In genomic region chr9:27110681-27111080, GRCm38 (mm10) we compare ENCODE assay signal across 10 mouse cellular contexts. TPM values are rescaled to one million over a fixed set of nuclear protein-coding genes. Genes with fewer than 3 reads are reported as not detected.
DNase-seq lines count a peak whose midpoint lies in the region; ATAC-seq and TF ChIP-seq lines count a peak whose summit lies in the region.
"Had no signal": no experiment of that assay in that cellular context is flagged by ENCODE, and none has a peak within 500 bp of the region (broad histone marks: within the 10 kb centered on the region; RNA-seq: fewer than 3 reads in every experiment).

No protein-coding gene starts in this region.

- H3K9me3 ChIP-seq in forebrain, embryonic 15.5 days: no peaks in the 10 kb centered on the region
- no peaks in the 10 kb centered on the region for H3K9me3 ChIP-seq in forebrain, postnatal 0 days (ENCODE audit: low read length)
- H3K9me3 ChIP-seq in lung, embryonic 16.5 days (ENCODE audit: control insufficient read depth, low read length): no peaks in the 10 kb centered on the region
- no peaks in the 10 kb centered on the region for H3K9me3 ChIP-seq in heart, postnatal 0 days (replicated peaks; ENCODE audit: control insufficient read depth, low read length)
- H3K9me3 ChIP-seq in stomach, embryonic 14.5 days (ENCODE audit: control insufficient read depth, low read depth, low read length): no peaks in the 10 kb centered on the region
- no peaks in the 10 kb centered on the region for H3K9me3 ChIP-seq in liver, embryonic 11.5 days (ENCODE audit: control insufficient read depth, low read length)
- no peaks in the 10 kb centered on the region for H3K9me3 ChIP-seq in midbrain, postnatal 0 days (ENCODE audit: low read length)
- H3K9me3 ChIP-seq: midbrain, embryonic 10.5 days had no signal

- H3K27ac ChIP-seq in forebrain, embryonic 15.5 days (replicated peaks): peak overlapping the region; percentile 50; the same call in 1 of the 2 replicates
- no peak overlapping the region for H3K27ac ChIP-seq in forebrain, postnatal 0 days (ENCODE audit: low read depth, low read length)
- peak overlapping the region; percentile 62 for H3K27ac ChIP-seq in lung, embryonic 16.5 days (ENCODE audit: low read length)
- H3K27ac ChIP-seq in heart, postnatal 0 days (ENCODE audit: low read depth): peak overlapping the region; percentile 87
- H3K27ac ChIP-seq in stomach, embryonic 14.5 days (ENCODE audit: low read length): 0 out of 2 replicates have a peak overlapping the region, but pooled peaks have one; percentile 11
- H3K27ac ChIP-seq in liver, embryonic 11.5 days (ENCODE audit: low read depth, low read length): no peak overlapping the region
- H3K27ac ChIP-seq in midbrain, postnatal 0 days (ENCODE audit: low read depth, low read length): no peak overlapping the region
- H3K27ac ChIP-seq: midbrain, embryonic 10.5 days had no signal

- TF ChIP-seq CTCF in forebrain, postnatal 0 days (IDR thresholded peaks at IDR 0.05; ENCODE audit: low read depth): no peak
- no peak for TF ChIP-seq CTCF in heart, postnatal 0 days (IDR thresholded peaks at IDR 0.05; ENCODE audit: low read depth)
- TF ChIP-seq CTCF in midbrain, postnatal 0 days (IDR thresholded peaks at IDR 0.05): no peak

- DNase-seq in forebrain, postnatal 0 days: no peak
- DNase-seq in lung, postnatal 4 days: no peak
- peak; percentile 81 for DNase-seq in heart, postnatal 0 days (ENCODE audit: low spot score)
- DNase-seq in liver, embryonic 11.5 days (ENCODE audit: low spot score): no peak
- DNase-seq in midbrain, postnatal 0 days (ENCODE audit: low spot score): no peak
- DNase-seq: kidney, adult 11 months had no signal

- no peak for TF ChIP-seq EP300 in heart, postnatal 0 days (IDR thresholded peaks at IDR 0.05; ENCODE audit: low read depth)

- no peaks in the 10 kb centered on the region for H3K36me3 ChIP-seq in forebrain, embryonic 15.5 days
- no peaks in the 10 kb centered on the region for H3K36me3 ChIP-seq in forebrain, postnatal 0 days (ENCODE audit: insufficient read depth)
- H3K36me3 ChIP-seq in lung, embryonic 16.5 days (ENCODE audit: control insufficient read depth, insufficient read depth, low read length): no peaks in the 10 kb centered on the region
- no peaks in the 10 kb centered on the region for H3K36me3 ChIP-seq in heart, postnatal 0 days (replicated peaks; ENCODE audit: control insufficient read depth, insufficient read depth, low read length)
- no peaks in the 10 kb centered on the region for H3K36me3 ChIP-seq in stomach, embryonic 14.5 days (ENCODE audit: control insufficient read depth, insufficient read depth, low read length)
- H3K36me3 ChIP-seq in liver, embryonic 11.5 days (ENCODE audit: control insufficient read depth, insufficient read depth, low read length): no peaks in the 10 kb centered on the region
- H3K36me3 ChIP-seq in midbrain, postnatal 0 days (ENCODE audit: insufficient read depth, low read length): no peaks in the 10 kb centered on the region

- H3K4me3 ChIP-seq in forebrain, embryonic 15.5 days: no peak overlapping the region
- no peak overlapping the region for H3K4me3 ChIP-seq in forebrain, postnatal 0 days (ENCODE audit: low read depth, low read length)
- H3K4me3 ChIP-seq in lung, embryonic 16.5 days (ENCODE audit: low read length): no peak overlapping the region
- no peak overlapping the region for H3K4me3 ChIP-seq in heart, postnatal 0 days (ENCODE audit: low read depth, low read length)
- no peak overlapping the region for H3K4me3 ChIP-seq in stomach, embryonic 14.5 days (ENCODE audit: low read depth, low read length)
- H3K4me3 ChIP-seq in liver, embryonic 11.5 days (ENCODE audit: low read depth, low read length): no peak overlapping the region
- H3K4me3 ChIP-seq in midbrain, postnatal 0 days (ENCODE audit: low read depth, low read length): no peak overlapping the region
- H3K4me3 ChIP-seq: midbrain, embryonic 10.5 days had no signal

- no peak for ATAC-seq in forebrain, embryonic 15.5 days (replicated peaks)
- ATAC-seq in forebrain, postnatal 0 days: no peak
- no peak for ATAC-seq in lung, embryonic 16.5 days (ENCODE audit: low read depth)
- peak; percentile 72 for ATAC-seq in heart, postnatal 0 days (ENCODE audit: insufficient read depth, low read depth)
- no peak for ATAC-seq in stomach, embryonic 14.5 days (ENCODE audit: insufficient number of reproducible peaks, insufficient read depth, low FRiP score, low read depth)
- no peak for ATAC-seq in liver, embryonic 11.5 days (replicated peaks; ENCODE audit: low FRiP score)
- ATAC-seq in midbrain, postnatal 0 days (ENCODE audit: low FRiP score): no peak

- peaks cover 21% of the 10 kb centered on the region for H3K4me1 ChIP-seq in forebrain, embryonic 15.5 days
- H3K4me1 ChIP-seq in forebrain, postnatal 0 days (ENCODE audit: insufficient read depth): 0 out of 2 replicates have a peak, but pooled peaks cover 10% of the 10 kb centered on the region
- peaks cover 7% of the 10 kb centered on the region; the same call in 1 of the 2 replicates for H3K4me1 ChIP-seq in lung, embryonic 16.5 days (replicated peaks; ENCODE audit: control insufficient read depth, insufficient read depth, low read length)
- H3K4me1 ChIP-seq in heart, postnatal 0 days (ENCODE audit: control insufficient read depth, insufficient read depth): peaks cover 25% of the 10 kb centered on the region
- H3K4me1 ChIP-seq in stomach, embryonic 14.5 days (ENCODE audit: control insufficient read depth, insufficient read depth, low read length): 0 out of 2 replicates have a peak, but pooled peaks cover 2% of the 10 kb centered on the region
- peaks cover 3% of the 10 kb centered on the region; the same call in 1 of the 2 replicates for H3K4me1 ChIP-seq in liver, embryonic 11.5 days (replicated peaks; ENCODE audit: control insufficient read depth, insufficient read depth, low read length)
- no peaks in the 10 kb centered on the region for H3K4me1 ChIP-seq in midbrain, postnatal 0 days (ENCODE audit: insufficient read depth, low read length)

- H3K27me3 ChIP-seq in forebrain, embryonic 15.5 days: no peaks in the 10 kb centered on the region
- no peaks in the 10 kb centered on the region for H3K27me3 ChIP-seq in forebrain, postnatal 0 days (ENCODE audit: insufficient read depth, low read length)
- no peaks in the 10 kb centered on the region for H3K27me3 ChIP-seq in lung, embryonic 16.5 days (ENCODE audit: control insufficient read depth, insufficient read depth, low read depth, low read length)
- H3K27me3 ChIP-seq in heart, postnatal 0 days (ENCODE audit: control insufficient read depth, insufficient read depth, low read length): no peaks in the 10 kb centered on the region
- no peaks in the 10 kb centered on the region for H3K27me3 ChIP-seq in stomach, embryonic 14.5 days (ENCODE audit: control insufficient read depth, insufficient read depth, low read length)
- no peaks in the 10 kb centered on the region for H3K27me3 ChIP-seq in liver, embryonic 11.5 days (replicated peaks; ENCODE audit: control insufficient read depth, insufficient read depth, low read length)
- no peaks in the 10 kb centered on the region for H3K27me3 ChIP-seq in midbrain, postnatal 0 days (ENCODE audit: insufficient read depth, low read length)

- no peak overlapping the region for H3K9ac ChIP-seq in forebrain, embryonic 15.5 days (replicated peaks)
- no peak overlapping the region for H3K9ac ChIP-seq in forebrain, postnatal 0 days
- no peak overlapping the region for H3K9ac ChIP-seq in lung, embryonic 16.5 days (ENCODE audit: low read length)
- 0 out of 2 replicates have a peak overlapping the region, but pooled peaks have one; percentile 3 for H3K9ac ChIP-seq in heart, postnatal 0 days (replicated peaks; ENCODE audit: low read depth, low read length)
- no peak overlapping the region for H3K9ac ChIP-seq in stomach, embryonic 14.5 days (replicated peaks; ENCODE audit: low read depth, low read length)
- H3K9ac ChIP-seq in liver, embryonic 11.5 days (ENCODE audit: low read depth, low read length): no peak overlapping the region
- H3K9ac ChIP-seq in midbrain, postnatal 0 days (replicated peaks; ENCODE audit: low read length, poor library complexity, severe bottlenecking): no peak overlapping the region

- 60% methylated on average over 5 of the region's 5 CpGs for WGBS in forebrain, embryonic 15.5 days
- 48% methylated on average over 5 of the region's 5 CpGs for WGBS in forebrain, postnatal 0 days
- 50% methylated on average over 5 of the region's 5 CpGs for WGBS in lung, embryonic 16.5 days
- WGBS in heart, postnatal 0 days: 10% methylated on average over 5 of the region's 5 CpGs
- 58% methylated on average over 5 of the region's 5 CpGs for WGBS in stomach, embryonic 14.5 days
- WGBS in liver, embryonic 11.5 days: 81% methylated on average over 5 of the region's 5 CpGs
- 55% methylated on average over 5 of the region's 5 CpGs for WGBS in midbrain, postnatal 0 days

- H3K4me2 ChIP-seq in forebrain, embryonic 15.5 days (replicated peaks): no peak overlapping the region
- H3K4me2 ChIP-seq in forebrain, postnatal 0 days (ENCODE audit: low read depth): no peak overlapping the region
- no peak overlapping the region for H3K4me2 ChIP-seq in lung, embryonic 16.5 days (ENCODE audit: low read depth, low read length)
- peak overlapping the region; percentile 5; the same call in 1 of the 2 replicates for H3K4me2 ChIP-seq in heart, postnatal 0 days (ENCODE audit: low read depth, low read length)
- H3K4me2 ChIP-seq in stomach, embryonic 14.5 days (replicated peaks; ENCODE audit: low read depth, low read length): no peak overlapping the region
- H3K4me2 ChIP-seq in liver, embryonic 11.5 days: no peak overlapping the region
- H3K4me2 ChIP-seq in midbrain, postnatal 0 days (ENCODE audit: low read depth, low read length, poor library complexity, severe bottlenecking): no peak overlapping the region

RNA-seq across cellular contexts. Expression of gene Jam3, which starts 44.5 kb away (rescaled TPM):
- polyA plus RNA-seq in forebrain, embryonic 15.5 days (2015; fragmentation: Nextera tagmentation; extraction: Ambion mirVana): 67.3 and 67.9 TPM in 2 replicates
- 37.1 and 44.0 TPM in 2 replicates for total RNA-seq in forebrain, postnatal 0 days (2014; rRNA removed)
- polyA plus RNA-seq in forebrain, postnatal 0 days (2015; fragmentation: Nextera tagmentation; extraction: Ambion mirVana): 20.6 and 27.7 TPM in 2 replicates
- polyA plus RNA-seq in lung, embryonic 16.5 days (2015; fragmentation: Nextera tagmentation; extraction: Ambion mirVana): 55.9 and 59.0 TPM in 2 replicates
- total RNA-seq in heart, postnatal 0 days (2014; rRNA removed; ENCODE audit: low replicate concordance): 16.1 and 28.2 TPM in 2 replicates
- polyA plus RNA-seq in heart, postnatal 0 days (2015; fragmentation: Nextera tagmentation; extraction: Ambion mirVana): 25.5 and 25.7 TPM in 2 replicates
- 70.0 and 70.5 TPM in 2 replicates for polyA plus RNA-seq in stomach, embryonic 14.5 days (2014; fragmentation: Nextera tagmentation; extraction: Ambion mirVana)
- polyA plus RNA-seq in liver, embryonic 11.5 days (2014; fragmentation: Nextera tagmentation; extraction: Ambion mirVana): 26.3 and 31.6 TPM in 2 replicates
- total RNA-seq in midbrain, postnatal 0 days (2014; rRNA removed): 20.6 and 37.3 TPM in 2 replicates
- polyA plus RNA-seq in midbrain, postnatal 0 days (2015; fragmentation: Nextera tagmentation; extraction: Ambion mirVana): 28.8 and 29.2 TPM in 2 replicates

Comparison
In these comparisons a context has a peak if more than half of its experiments do, and no peak if none do; other contexts are left out.
1. H3K27ac ChIP-seq: peak in forebrain, embryonic 15.5 days (single experiment), lung, embryonic 16.5 days (single experiment), heart, postnatal 0 days (single experiment) and stomach, embryonic 14.5 days (single experiment); none in forebrain, postnatal 0 days (single experiment), liver, embryonic 11.5 days (single experiment) and midbrain, postnatal 0 days (single experiment).